Mouse (Mus musculus) left cerebral cortex, postnatal 36 days (tissue): ENCODE results near the gene Kcnc3. TPM values are rescaled to one million over a fixed set of nuclear protein-coding genes. Genes with fewer than 3 reads are reported as not detected.
A peak's percentile ranks its signal among the peaks of the same experiment; 100 is the strongest.

Source experiments
- DNase-seq, 2 experiments: peaks; one replicate each; pipeline ENCODE4 v3.0.0; 2021 to 2022; ENCODE audit warnings: low spot score in 2 of 2, mixed read lengths in 1 of 2
- intact Hi-C: fragments of 180-260 bp; cut with DNase I; formaldehyde crosslinking; loops from one replicate; pipeline ENCODE4 v1.15.1; 2025
- total RNA-seq, 2 experiments: library from RNA; stranded (reverse); gene quantifications; 2 replicates each; pipeline ENCODE4 v1.2.3; 2021

Gene Kcnc3
- total RNA-seq, 2 experiments from 2014 or later: 97.6 to 107 TPM

DNA sequence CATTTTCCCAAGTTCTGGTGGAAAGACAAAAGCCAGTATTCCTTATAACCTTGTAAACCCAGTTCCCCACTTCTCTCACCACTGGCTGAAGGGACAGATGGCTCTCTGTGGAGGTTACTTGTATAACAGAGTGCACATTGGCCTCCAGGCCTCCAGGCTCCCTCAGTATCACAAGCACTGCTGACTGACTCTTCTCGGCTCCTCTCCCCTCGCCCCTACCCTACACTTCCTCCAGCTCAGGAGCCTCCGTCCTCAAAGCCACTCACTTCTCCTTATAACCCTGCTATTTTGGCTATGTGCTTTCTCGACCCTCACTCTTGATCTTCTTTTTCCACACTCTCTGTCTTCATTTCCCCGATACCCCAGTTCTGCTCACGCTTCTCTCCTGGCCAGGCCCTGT, 25.1 kb upstream of the Kcnc3 start:
- intact Hi-C loops: no loop called here

DNA sequence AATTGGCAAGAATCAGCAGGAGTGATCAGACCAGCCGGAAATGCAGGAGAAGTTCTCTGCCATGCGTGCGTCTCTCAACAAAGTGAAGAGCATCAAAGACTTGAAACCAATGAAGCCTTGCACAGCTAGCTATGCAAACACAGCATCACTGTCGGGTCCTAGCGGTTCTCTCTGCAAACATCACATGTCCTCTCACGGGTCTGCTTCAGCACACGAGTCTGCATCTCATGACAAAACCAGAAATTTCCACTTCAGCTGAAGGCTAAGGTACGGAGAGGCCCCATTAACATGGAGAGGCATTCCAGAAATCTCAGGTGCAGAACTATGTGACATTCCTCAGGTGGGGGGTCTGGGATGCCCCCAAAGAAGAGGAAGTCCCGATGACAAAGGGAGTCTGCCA, 21.7 kb upstream of the Kcnc3 start:
- intact Hi-C loops: no loop called here
- DNase-seq: no peak

More for the DNA sequence above, 25.1 kb upstream of the Kcnc3 start:
- DNase-seq: no peak

DNA sequence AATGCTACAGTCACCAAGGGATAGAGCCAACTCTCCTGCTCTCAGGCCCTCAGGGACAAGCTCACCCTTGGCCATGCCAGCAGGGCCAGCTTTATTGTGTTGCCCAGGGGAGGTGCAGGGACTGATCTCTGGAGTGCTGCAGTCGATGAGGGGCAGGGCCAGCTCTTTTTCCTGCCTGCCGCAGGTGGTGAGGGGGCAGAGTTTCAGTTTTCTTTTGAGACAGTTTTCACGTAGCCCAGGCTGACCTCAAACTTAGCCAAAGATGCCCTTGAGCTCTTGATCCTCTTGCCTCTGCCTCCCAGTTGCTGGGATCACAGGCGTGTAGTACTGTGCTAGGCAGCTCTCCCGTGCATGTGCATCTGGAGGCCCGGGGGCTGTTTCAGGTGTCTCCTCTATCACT, 19.5 kb upstream of the Kcnc3 start:
- intact Hi-C loops: no loop called here
- DNase-seq: no peak

DNA sequence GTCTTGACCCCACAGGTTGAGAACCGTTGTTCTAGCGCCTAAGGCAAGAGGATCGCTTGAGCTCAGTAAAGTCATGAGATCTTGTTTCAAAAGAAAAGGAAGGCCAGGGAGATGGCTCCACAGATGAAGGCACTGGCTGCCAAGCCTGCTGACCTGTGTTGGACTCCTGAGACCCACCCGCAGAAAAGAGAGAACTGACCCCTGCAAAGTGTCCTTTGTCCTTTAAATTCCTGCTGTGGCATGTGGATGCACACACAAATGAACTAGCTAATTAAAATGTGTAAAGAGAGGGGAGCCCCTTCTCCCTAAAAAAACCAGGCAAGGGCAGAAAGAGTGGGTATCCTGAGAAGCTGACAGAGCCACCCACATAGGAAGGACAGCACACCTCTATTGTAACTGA, 18.7 kb upstream of the Kcnc3 start:
- DNase-seq: no peak

DNA sequence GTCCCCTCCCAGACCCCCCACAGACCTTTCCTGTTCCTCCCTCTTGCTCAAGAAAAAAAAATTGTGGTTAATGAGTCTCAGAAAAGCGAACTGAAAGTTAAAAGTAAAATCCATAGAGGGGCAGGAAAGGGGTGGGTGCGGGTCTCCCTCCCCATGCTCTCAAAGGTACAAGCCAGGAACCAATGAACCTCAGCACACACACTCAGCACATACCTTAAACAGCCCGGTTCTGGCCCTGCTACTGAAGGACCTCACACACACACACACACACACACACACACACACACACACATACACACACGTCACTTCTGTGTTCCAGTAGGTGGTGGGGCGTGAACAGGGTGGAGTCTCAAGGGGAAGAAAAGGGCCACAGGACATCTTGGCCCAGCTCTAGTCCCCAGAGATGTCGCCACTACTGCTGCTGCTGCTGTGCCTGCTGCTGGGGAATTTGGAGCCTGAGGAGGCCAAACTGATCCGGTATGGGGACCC, 18.2 kb upstream of the Kcnc3 start, which contains the start of gene Napsa:
Napsa (plus strand) TSS at position 168 of the 489 bp plus-strand sequence.
- intact Hi-C loops: no loop called here
- no peak for DNase-seq

More for the DNA sequence above, 18.7 kb upstream of the Kcnc3 start:
- intact Hi-C loops: no loop called here

DNA sequence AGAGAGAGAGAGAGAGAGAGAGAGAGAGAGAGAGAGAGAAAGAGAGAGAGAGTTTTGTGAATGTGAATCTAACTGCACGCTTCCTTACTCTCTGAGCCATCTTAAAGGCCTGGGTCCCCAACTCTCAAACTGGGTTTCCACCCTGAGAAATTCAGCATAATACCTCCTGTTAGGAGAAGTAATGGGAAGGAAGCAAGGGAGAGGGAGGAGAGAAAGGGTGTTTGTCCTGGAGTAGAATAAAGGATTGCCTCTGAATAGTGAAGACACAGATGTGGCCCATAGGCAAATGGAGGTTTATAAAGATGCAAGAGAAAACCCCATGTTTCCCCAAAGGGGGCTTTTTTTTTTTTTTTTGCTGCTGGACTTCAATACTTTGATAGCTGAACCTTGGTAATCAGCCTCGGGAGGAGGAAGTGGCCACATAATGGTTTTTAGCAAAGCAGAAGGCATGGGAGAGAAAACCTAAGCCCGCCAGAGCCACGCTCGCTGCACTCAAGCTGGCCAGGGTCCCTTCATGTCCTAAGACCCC, 17.4 kb upstream of the Kcnc3 start:
- intact Hi-C loops: no loop called here

DNA sequence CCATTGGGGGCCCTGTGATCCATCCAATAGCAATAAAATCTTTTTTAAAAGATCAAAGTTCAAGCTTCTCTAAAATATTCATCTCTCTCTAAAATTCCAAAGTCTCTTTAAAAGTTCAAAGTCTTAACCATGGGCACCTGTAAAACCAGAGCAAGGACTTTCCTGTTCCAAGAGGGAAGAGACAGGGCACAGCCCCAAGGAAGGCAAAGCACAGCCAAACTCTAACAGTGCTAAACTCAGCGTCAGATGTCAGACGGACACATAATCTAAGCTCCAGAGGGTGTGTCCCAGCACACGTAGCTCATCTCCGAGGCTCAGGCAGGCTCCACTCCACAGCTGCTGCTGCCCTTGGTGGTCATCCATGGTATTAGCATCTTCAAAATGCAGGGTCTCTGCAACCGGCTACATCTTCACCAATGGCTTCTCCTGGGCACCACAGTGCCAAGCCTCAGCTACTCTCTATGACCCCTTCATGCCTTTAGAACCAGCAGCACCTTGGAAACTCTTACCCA, 14.1 kb upstream of the Kcnc3 start:
- DNase-seq: no peak
- intact Hi-C loops: no loop called here

More for the DNA sequence above, 17.4 kb upstream of the Kcnc3 start:
- no peak for DNase-seq

DNA sequence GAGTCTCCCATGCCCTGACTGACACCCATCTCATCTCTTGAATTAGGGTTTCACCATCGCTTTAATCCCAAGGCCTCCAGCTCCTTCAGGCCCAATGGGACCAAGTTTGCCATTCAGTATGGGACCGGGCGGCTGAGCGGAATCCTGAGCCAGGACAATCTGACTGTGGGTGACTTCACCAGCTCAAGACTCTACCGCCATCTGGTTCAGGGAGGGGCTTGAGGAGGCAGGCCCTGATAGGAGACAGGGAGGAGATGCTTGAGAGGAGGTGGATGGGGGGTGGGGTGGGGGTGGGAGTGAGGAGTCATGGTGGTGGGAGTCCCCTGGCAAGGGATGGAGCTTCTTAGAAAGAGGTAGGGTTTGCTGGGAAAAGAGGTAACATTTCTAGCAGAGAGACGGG, 8.8 kb upstream of the Kcnc3 start:
- intact Hi-C loops: no loop called here
- DNase-seq: no peak

DNA sequence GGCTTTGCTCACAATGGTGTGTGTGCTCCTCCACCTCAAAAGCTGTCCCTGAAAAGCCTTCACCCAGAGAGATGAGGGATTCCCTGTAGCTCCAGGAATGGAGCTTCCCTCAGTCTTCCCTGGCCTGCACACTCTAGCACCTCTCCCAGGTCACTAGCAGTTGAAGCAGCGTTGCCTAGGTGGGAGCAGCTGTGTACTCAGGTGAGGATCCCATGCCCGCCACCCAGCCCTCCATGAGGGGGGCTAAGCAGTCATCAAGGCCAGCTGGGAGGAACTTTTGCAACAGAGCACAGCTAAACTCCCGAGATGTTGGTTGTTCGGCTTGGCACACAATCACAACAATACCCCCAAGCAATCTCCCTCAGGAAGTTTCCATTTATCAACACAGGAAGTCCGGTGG, 7.8 kb upstream of the Kcnc3 start:
- intact Hi-C loops: no loop called here
- no peak for DNase-seq

DNA sequence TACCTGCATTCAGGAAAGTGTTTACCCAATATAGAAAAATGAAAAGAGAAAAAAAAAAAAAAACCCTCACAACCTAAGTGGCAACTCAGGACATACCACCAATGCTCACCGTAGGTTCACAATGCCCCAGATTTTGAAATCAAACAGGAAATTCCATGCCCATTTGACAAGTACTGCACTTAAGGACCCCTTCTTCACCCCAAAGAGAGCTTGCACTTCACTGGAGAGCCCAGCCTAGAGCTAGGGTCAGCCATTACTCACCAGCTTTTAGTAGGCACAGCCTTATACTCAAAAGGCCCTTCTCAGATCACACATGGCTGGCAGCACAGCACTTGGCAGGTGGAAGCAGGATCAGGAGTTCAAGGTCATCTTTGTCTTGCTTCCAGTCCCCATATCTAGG, 7.3 kb upstream of the Kcnc3 start:
- intact Hi-C loops: no loop called here
- DNase-seq: no peak

DNA sequence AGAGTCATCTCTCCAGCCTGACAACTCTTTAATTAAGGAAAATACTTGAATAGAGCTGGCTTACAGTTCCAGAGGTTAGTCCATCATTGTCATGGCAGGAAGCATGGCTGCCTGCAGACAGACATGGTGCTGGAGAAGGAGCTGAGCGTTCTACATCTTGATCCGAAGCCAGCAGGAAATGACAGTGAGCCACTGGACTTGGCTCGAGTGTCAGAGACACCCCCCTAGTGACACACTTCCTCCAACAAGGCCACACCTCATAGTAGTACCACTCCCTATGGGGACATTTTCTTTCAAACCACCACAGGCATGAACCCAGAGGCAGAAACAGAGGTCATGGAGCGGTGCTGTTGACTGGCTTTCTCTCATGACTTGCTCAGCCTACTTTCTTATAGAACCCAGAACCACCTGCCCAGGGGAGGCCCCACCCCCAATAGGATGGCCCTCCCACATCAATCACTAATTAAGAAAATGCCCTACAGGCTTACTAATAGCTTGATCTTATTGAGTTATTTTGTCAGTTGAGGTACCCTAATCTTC, 6.1 kb upstream of the Kcnc3 start:
- no peak for DNase-seq
- intact Hi-C loops: no loop called here

DNA sequence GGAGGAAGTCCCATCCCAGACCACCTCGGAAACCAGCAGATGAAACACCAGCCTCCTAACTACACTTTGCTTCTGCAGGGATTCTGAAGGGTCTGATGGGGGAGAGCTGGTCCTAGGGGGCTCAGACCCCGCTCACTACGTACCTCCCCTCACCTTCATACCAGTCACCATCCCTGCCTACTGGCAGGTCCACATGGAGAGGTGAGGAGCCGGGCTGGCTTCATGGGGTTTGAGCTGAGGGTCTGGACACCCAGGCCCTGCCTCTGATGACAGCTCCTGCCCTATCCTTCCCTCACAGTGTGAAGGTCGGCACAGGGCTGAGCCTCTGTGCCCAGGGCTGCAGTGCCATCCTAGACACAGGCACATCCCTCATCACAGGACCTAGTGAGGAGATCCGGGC, 5.5 kb upstream of the Kcnc3 start:
- intact Hi-C loops: loop anchor here (5.0 kb wide), 1 partner anchor 57 kb away; no protein-coding TSS in a partner anchor
- no peak for DNase-seq

DNA sequence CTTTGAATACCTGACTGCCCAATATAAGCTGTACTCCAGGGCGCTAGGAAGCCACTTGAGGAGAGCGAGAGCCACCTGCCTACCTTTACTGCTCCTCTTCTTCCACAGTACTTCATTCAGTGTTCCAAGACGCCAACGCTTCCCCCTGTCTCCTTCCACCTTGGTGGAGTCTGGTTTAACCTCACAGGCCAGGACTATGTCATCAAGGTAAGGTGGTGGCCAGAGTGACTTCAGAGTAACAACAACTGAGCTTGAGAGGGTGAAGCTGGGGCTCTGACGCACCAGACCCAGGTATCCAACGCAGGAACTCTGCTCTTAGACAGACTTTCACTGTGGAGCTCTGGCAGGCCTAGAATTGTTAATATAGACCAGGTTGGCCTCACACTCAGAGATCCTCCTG, 4.9 kb upstream of the Kcnc3 start:
- intact Hi-C loops: loop anchor here (5.0 kb wide), 1 partner anchor 57 kb away; no protein-coding TSS in a partner anchor

DNA sequence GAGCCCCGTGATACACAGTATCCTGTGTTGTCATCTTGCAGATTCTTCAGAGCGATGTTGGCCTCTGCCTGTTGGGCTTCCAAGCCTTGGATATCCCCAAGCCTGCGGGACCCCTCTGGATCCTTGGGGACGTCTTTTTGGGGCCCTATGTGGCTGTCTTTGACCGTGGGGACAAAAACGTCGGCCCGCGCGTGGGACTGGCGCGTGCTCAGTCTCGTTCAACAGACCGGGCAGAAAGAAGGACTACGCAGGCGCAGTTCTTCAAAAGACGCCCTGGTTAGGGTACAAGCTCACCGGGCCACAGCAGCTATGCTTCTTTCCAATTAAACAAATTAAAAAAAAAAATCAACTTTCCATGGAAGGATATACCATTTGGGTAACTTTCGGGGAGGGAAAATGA, 3.9 kb upstream of the Kcnc3 start:
- intact Hi-C loops: loop anchor here (5.0 kb wide), 1 partner anchor 56 kb away; no protein-coding TSS in a partner anchor
- peak; percentile 79 to 80 for DNase-seq

More for the DNA sequence above, 4.9 kb upstream of the Kcnc3 start:
- no peak for DNase-seq

DNA sequence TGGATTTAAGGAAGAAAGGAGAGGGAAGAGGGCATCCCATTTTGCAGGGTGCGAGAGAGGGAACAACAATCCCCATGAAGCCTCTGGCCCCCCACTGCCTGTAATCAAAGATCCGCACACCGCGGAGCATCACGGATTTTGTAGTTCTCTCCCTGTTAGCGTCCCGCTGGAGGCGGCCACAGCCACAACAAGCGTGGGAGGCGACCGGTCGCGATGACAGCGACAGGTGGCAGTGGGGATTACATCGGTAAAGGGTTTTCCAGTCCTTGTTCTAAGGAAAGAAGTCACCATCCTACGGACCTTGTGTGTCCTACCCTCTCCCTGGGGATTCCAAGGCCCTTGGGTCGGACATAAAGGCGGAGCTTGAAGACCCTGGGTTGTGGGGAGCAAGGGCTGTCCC, 3.5 kb upstream of the Kcnc3 start:
- intact Hi-C loops: loop anchor here (5.0 kb wide), 1 partner anchor 55 kb away; no protein-coding TSS in a partner anchor
- peak; percentile 79 to 81 for DNase-seq

DNA sequence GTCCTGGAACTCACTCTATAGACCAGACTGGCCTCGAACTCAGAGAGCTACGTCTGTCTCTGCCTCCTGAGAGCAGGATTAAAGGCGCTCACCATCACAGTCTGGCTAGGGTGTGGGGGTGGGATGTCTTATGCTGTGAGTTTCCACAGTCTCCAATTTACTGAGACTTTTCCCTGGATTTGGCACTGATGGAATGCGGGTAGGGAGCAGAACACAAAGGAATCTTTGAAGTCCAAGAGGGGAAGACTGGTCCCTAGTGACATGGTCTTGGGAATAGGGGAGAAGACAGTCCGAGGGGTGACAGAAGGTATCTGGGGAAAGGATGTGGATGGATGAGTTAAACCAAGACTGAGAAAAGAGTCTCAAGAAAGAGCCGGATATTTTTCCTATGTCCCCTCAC, 2.8 kb upstream of the Kcnc3 start:
- no peak for DNase-seq
- intact Hi-C loops: loop anchor here (5.0 kb wide), 1 partner anchor 55 kb away; no protein-coding TSS in a partner anchor

DNA sequence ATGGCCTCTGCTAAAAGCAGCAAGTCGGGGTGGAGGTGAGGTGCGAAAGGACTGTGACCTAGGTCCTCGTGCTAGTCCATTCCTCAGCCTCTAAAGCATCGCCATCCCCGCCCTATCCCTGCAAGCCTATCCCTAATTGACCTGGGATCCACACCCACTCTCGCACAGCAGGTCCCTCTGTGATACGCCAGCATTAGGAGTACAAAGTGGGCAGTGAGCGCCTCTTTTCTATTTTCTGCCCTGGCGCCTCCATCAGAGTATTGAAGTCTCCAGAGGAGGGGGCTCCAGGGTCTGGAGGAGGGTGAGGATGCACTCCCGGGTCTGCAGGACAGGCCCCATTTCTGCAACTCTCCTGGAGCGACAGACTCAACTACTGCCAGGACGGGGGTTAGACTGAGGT, 2.1 kb upstream of the Kcnc3 start:
- no peak for DNase-seq
- intact Hi-C loops: loop anchor here (5.0 kb wide), 1 partner anchor 54 kb away; no protein-coding TSS in a partner anchor

DNA sequence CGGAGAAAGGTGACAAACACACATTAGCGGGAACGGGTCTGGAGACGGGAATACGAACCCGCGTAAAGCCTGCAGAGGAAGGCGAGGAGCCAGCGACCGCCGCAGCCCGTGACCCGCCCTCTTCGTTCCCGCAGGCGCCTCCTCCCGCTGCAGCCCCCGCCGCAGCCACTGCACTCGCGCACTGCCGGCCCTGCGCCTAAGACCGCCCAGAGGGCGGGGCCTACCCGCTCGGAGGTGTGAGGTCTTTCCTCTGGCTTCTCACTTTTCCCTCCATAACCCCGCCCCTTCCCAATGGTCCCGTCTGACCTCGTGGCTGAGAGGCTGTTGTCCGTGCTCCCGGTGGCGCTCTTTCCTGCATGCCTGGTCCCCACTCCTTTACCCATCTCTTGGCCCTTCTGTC, 1.3 kb upstream of the Kcnc3 start:
- intact Hi-C loops: loop anchor here (5.0 kb wide), 1 partner anchor 53 kb away; no protein-coding TSS in a partner anchor
- peak; percentile 71 to 85 for DNase-seq

DNA sequence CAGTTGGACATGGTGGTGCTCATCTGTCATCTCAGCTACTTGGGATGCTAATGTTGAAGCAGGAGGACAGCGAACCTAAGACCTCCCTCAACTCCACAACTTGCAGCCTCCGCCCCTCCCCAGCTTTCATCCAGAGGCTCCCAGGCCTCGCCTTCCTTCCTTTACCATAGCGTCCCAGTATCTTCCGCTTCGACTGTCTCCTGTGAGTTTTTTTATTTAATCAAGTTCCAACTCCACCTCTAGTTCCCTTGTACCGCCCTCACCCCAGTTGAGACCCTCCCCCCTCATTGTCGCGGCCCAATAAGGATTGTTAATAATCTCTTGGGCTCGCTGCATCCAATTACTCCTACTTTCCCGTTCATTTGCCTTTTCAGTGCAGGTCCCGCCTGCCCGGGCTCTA, 518 bp upstream of the Kcnc3 start:
- intact Hi-C loops: loop anchor here (5.0 kb wide), 1 partner anchor 52 kb away; no protein-coding TSS in a partner anchor
- no peak for DNase-seq

DNA sequence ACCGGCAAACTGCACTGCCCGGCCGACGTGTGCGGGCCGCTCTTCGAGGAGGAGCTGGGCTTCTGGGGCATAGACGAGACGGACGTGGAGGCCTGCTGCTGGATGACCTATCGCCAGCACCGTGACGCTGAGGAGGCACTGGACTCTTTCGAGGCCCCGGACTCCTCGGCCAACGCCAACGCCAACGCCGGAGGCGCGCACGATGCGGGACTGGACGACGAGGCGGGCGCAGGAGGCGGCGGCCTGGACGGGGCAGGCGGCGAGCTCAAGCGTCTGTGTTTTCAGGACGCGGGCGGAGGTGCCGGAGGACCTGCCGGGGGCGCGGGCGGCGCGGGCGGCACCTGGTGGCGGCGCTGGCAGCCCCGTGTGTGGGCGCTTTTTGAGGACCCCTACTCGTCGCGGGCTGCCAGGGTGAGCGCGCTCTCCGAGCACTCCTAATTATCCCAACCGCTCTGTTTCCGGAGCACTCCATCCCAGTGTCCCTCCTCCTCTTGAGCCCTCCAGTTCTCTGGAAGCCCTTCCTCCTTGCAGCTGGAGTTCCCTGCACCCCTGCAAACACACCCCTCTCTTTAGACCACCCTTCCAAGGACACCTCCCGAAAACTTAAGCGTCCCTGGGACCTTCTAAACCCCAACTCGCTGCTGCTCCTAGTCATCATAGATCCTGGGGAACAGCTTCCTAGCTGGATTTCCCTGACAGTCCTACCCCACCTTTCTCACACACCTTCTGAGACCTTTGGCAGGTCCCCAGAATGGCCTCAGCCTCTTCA, 1.1 kb downstream of the Kcnc3 start:
- peak; percentile 37 to 58 for DNase-seq
- intact Hi-C loops: no loop called here
